ENCODE assay signal across 9 mouse cellular contexts in genomic region chr12:73776401-73776945, GRCm38 (mm10).
"Had no signal": no experiment of that assay in that cellular context is flagged by ENCODE, and none has a peak within 500 bp of the region (broad histone marks: within the 10 kb centered on the region; RNA-seq: fewer than 3 reads in every experiment).

No protein-coding gene starts in this region.

- DNase-seq: kidney, adult 9 months; kidney, postnatal 14 days; left cerebral cortex, postnatal 4 days; lung, embryonic 14.5 days; lung, postnatal 10 days; lung, postnatal 4 days; right cerebral cortex, postnatal 14 days; thymus, adult 2 months; thymus, postnatal 25 days had no signal
